Mouse (Mus musculus) liver, embryonic 14.5 days (tissue): ENCODE results near the gene Gde1.

ENCODE experiments used
- CTCF ChIP-seq: IDR thresholded peaks from 2 replicates; pipeline ENCODE4 v1.5.1; 2016; ENCODE audit warnings: antibody characterized with exemption, low read depth, control low read depth
- EP300 ChIP-seq: IDR thresholded peaks from 2 replicates; pipeline ENCODE4 v1.6.1; 2016; ENCODE audit warnings: antibody characterized with exemption, low read depth

DNA sequence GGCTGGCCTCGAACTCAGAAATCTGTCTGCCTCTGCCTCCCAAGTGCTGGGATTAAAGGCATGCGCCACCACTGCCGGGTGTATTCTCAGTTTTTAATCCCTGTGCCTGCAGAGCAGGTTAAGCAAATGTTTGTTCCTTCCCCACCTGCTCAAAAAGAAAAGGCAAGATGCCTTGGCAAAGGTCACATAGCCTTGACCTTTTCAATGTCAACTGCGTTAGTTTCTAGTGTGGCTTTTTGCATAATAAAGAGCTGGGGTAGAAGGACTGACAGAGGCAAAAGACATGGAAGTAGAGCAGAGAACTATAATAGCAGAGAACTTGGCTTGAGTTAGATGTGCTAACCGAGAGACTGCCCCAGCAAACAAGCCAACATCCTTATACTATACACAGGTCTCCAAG is 5.2 kb upstream of the Gde1 start:
- TF ChIP-seq CTCF, result no peak
- TF ChIP-seq EP300, result no peak
